Mouse (Mus musculus) bone marrow, adult 2 months (tissue): ENCODE results near the gene Slc22a6.

ENCODE experiments used
- CTCF ChIP-seq: fragments of 200-500 bp; IDR thresholded peaks from 2 replicates; pipeline ENCODE4 v1.5.1; 2011; ENCODE audit warnings: low read length, control low read depth; ENCODE audit not compliant: control insufficient read depth, insufficient read depth
- POLR2A ChIP-seq: fragments of 200-500 bp; IDR thresholded peaks from 2 replicates; pipeline ENCODE4 v1.6.1; 2011; ENCODE audit warnings: low read depth, mild to moderate bottlenecking, control low read depth, low read length, borderline replicate concordance; ENCODE audit not compliant: control insufficient read depth

DNA sequence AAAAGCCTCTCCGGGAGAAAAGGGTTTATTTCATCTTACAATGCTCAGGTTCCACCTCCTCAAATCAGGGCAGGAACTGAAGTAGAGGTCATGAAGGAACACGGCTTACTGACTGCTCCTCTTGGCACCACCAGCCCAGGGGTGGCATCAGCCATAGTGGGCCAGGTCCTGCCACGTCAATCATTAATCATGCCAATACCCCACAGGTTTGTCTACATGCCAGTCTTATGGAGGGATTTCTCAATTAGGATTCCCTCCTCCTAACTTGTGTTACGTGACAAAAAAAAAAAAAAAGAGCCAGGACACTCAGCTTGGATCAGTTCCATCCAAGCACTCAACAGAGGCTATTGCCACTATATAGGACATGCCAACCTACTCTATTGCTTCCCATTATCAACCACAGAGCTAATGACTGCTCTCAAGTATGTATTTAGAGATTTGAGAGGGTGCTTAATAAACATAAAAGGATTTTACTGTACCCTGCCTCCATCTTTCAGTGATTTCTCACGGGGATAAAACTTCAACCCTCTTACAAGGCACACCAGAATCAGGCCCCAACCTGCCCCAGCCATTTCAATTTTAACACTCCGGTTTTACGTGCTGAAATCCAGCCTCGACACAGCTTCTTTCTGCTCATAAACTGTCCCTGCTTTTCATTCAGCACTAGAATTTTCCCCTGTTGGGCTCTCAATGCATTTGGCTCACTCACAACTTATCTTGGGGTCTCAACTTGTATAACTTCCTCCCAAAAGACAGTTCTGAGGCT lies 6.3 kb upstream of the Slc22a6 start:
- no peak for TF ChIP-seq POLR2A
- no peak for TF ChIP-seq CTCF
